31 mouse cellular contexts compared by ENCODE assay signal in the genomic region with DNA sequence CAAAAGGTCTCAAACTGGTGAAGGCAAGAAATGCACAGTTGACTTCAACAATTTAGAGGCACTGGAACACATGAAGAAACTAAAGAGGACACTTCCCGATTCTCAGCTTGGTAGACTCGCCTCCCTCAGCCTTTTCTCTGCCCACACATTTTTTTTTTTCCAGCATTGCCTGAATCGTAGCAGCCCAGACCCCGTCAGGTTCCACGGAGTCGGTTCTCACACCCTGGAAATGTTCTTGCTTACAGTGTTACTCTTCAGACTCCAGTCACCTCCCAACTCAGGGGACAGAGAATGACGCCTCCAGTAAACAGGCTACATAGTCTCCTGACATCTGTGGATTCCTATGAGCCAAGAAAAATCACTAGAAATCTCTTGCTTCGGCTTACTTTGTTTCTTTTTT. TPM values are rescaled to one million over a fixed set of nuclear protein-coding genes. Genes with fewer than 3 reads are reported as not detected.
A peak's percentile ranks its signal among the peaks of the same experiment; 100 is the strongest.
DNase-seq lines count a peak whose midpoint lies in the region; ATAC-seq and TF ChIP-seq lines count a peak whose summit lies in the region.
"Had no signal": no experiment of that assay in that cellular context is flagged by ENCODE, and none has a peak within 500 bp of the region (broad histone marks: within the 10 kb centered on the region; RNA-seq: fewer than 3 reads in every experiment).

No protein-coding gene starts in this region.

- no peak for DNase-seq in layer of hippocampus, adult 2 months (ENCODE audit: low spot score in 2 of 2)
- DNase-seq in layer of hippocampus, postnatal 10 days (ENCODE audit: low spot score in 2 of 2) = no peak
- DNase-seq in right cerebral cortex, adult 18-20 months = peak; percentile 61
- DNase-seq in right cerebral cortex, postnatal 10 days (ENCODE audit: low spot score in 2 of 2) = no peak
- peak; percentile 57 for DNase-seq in telencephalon, adult 2 months (ENCODE audit: low read depth, low spot score)
- DNase-seq: adrenal gland, adult 2 months; adrenal gland, postnatal 14 days; cerebellum, adult 11-12 months; cerebellum, adult 8-10 months; cerebellum, postnatal 10 days; cerebellum, postnatal 36 days; embryo, embryonic 11 days; gastrocnemius, adult 2 months; gastrocnemius, postnatal 14 days; heart, adult 11 months had no signal

- TF ChIP-seq CTCF in layer of hippocampus, adult 2 months (conservative IDR thresholded peaks at IDR 0.05) = no peak

- ATAC-seq in erythroid progenitor cell, adult 5-6 weeks (replicated peaks; ENCODE audit: low FRiP score, poor library complexity, severe bottlenecking) = no peak
- ATAC-seq: CD4-positive, CD25-positive, alpha-beta regulatory T cell, adult 4 months; forebrain, embryonic 13.5 days; forebrain, embryonic 16.5 days; hindbrain, embryonic 16.5 days had no signal

- H3K4me3 ChIP-seq in layer of hippocampus, adult 2 months = no peak overlapping the region
- H3K4me3 ChIP-seq: embryonic facial prominence, embryonic 10.5 days; embryonic facial prominence, embryonic 13.5 days; erythroblast, embryonic 14.5 days; forebrain, embryonic 10.5 days; forebrain, embryonic 13.5 days; gastrocnemius, adult 2 months; hindbrain, embryonic 10.5 days; hindbrain, embryonic 13.5 days had no signal

- peak overlapping the region; percentile 96 for H3K27ac ChIP-seq in layer of hippocampus, adult 2 months
- H3K27ac ChIP-seq: embryonic facial prominence, embryonic 10.5 days; embryonic facial prominence, embryonic 13.5 days; forebrain, embryonic 10.5 days; forebrain, embryonic 13.5 days; hindbrain, embryonic 10.5 days; hindbrain, embryonic 13.5 days had no signal

RNA-seq across cellular contexts. Expression of gene Msln, which starts 6.0 kb away (rescaled TPM):
- total RNA-seq in layer of hippocampus, adult 2 months (2021) = under 1 TPM; 0.51 to 0.69 TPM
- total RNA-seq in layer of hippocampus, postnatal 10 days (2021) = 1 to 10 TPM; 1.8 to 2.6 TPM
- total RNA-seq in erythroid progenitor cell, adult 5-6 weeks (2015; ENCODE audit: low replicate concordance) = not detected in 2 replicates
- not detected in 2 replicates for total RNA-seq in erythroid progenitor cell, adult 5-6 weeks (2017; ENCODE audit: low replicate concordance)
- total RNA-seq: MEL had no signal

RNA-seq across cellular contexts. Expression of gene Narfl, which starts 13.4 kb away (rescaled TPM):
- 10 to 100 TPM; 37.4 to 39.8 TPM for total RNA-seq in layer of hippocampus, adult 2 months (2021)
- 10 to 100 TPM; 25.7 to 26.9 TPM for total RNA-seq in layer of hippocampus, postnatal 10 days (2021)
- 0.42 and 6.8 TPM in 2 replicates for total RNA-seq in erythroid progenitor cell, adult 5-6 weeks (2015; ENCODE audit: low replicate concordance)
- 7.1 and 12.0 TPM in 2 replicates for total RNA-seq in erythroid progenitor cell, adult 5-6 weeks (2017; ENCODE audit: low replicate concordance)

RNA-seq across cellular contexts. Expression of gene Mslnl, which starts 24.3 kb away (rescaled TPM):
- total RNA-seq in layer of hippocampus, adult 2 months (2021) = not detected
- not detected for total RNA-seq in layer of hippocampus, postnatal 10 days (2021)
- not detected in 2 replicates for total RNA-seq in erythroid progenitor cell, adult 5-6 weeks (2015; ENCODE audit: low replicate concordance)
- total RNA-seq in erythroid progenitor cell, adult 5-6 weeks (2017; ENCODE audit: low replicate concordance) = not detected in 2 replicates
- total RNA-seq: adrenal gland, adult 2 months; adrenal gland, postnatal 14 days; adrenal gland, postnatal 4 days; gastrocnemius, adult 2 months; gastrocnemius, postnatal 14 days; gastrocnemius, postnatal 4 days; heart, adult 8-10 months; heart, postnatal 25 days had no signal

RNA-seq across cellular contexts. Expression of gene Haghl, which starts 25.3 kb away (rescaled TPM):
- 100 to 1,000 TPM; 116 to 117 TPM for total RNA-seq in layer of hippocampus, adult 2 months (2021)
- 100 to 1,000 TPM; 140 to 157 TPM for total RNA-seq in layer of hippocampus, postnatal 10 days (2021)
- 8.6 and 9.6 TPM in 2 replicates for total RNA-seq in erythroid progenitor cell, adult 5-6 weeks (2015; ENCODE audit: low replicate concordance)
- total RNA-seq in erythroid progenitor cell, adult 5-6 weeks (2017; ENCODE audit: low replicate concordance) = 2.3 and 6.0 TPM in 2 replicates

RNA-seq across cellular contexts. Expression of gene Ccdc78, which starts 26.2 kb away (rescaled TPM):
- under 1 TPM; 0.49 to 0.51 TPM for total RNA-seq in layer of hippocampus, adult 2 months (2021)
- under 1 TPM; 0.23 to 0.33 TPM for total RNA-seq in layer of hippocampus, postnatal 10 days (2021)
- total RNA-seq in erythroid progenitor cell, adult 5-6 weeks (2015; ENCODE audit: low replicate concordance) = not detected in 2 replicates
- total RNA-seq in erythroid progenitor cell, adult 5-6 weeks (2017; ENCODE audit: low replicate concordance) = not detected in 2 replicates
- total RNA-seq: adrenal gland, adult 2 months; adrenal gland, postnatal 14 days; gastrocnemius, adult 2 months; gastrocnemius, postnatal 14 days; gastrocnemius, postnatal 4 days; heart, postnatal 25 days had no signal

Comparison
In these comparisons a context has a peak if more than half of its experiments do, and no peak if none do; other contexts are left out.
1. DNase-seq: peak in right cerebral cortex, adult 18-20 months (single experiment) and telencephalon, adult 2 months (single experiment); none in layer of hippocampus, adult 2 months (0 of 2), layer of hippocampus, postnatal 10 days (0 of 2) and right cerebral cortex, postnatal 10 days (0 of 2).